Mouse (Mus musculus) inflammation-experienced regulatory T-cells, adult 6 months (primary cell): ENCODE measurements at regions not wholly inside any gene's neighbourhood (a gene's known extent, or its start where the extent isn't known, plus 50 kb on each side); places are given as distances from the start of the nearest gene placed in this dataset.
"Not testable (repeated sequence)": the region's sequence is repeated elsewhere in the genome, so short reads cannot be mapped to it uniquely, and the experiment has no call there.

Experiments
- ATAC-seq: one replicate; pipeline ENCODE4 v1.8.0; 2017

- ATAC-seq = no peak
These were observed 114.2 kb downstream of the Nectin1 start for GRCm38 (mm10) chr9:43857988-43858387.

DNA sequence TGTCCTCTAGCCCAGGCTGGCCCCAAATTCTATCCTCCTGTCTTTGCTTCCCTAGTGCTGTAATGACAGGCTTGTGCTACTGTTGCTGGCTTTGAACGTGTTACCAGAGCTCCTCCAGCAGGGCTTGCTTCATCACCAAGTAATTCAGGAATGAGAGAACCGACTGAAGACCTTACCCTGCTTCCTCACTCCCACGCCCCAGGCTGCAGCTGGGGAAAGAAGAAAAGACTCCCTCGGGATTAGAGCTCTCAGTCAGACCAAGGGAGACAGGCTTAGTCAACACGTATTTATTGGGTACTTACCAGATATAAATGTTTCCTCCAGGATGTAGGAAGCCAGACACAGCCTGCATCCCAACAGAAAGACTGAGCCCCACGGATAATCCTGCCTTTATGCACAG lies 115.0 kb downstream of the Nectin1 start:
- no peak for ATAC-seq

DNA sequence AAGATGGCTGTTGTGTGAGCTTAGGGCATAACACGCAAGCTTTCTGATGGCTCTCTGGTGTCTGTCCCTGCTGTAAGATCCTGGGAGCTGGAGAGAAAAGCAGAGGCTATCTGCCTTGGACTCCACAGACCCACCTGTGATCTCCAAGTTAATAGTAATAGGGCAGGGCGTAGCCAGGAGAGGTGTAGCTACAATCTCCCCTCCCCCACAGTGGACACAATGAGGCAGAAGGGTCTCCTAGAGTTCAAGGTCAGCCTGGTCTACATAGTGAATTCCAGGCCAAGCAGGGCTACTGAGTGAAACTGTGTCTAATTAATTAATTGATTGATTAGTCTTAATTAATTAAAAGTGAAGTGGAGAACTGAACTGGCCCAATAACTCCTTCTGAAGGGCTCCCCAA lies 116.5 kb downstream of the Nectin1 start:
- ATAC-seq = no peak

GRCm38 (mm10) chr9:43861375-43861774 lies 117.6 kb downstream of the Nectin1 start:
- no peak for ATAC-seq

- not testable (repeated sequence) for ATAC-seq
These were observed 118.2 kb downstream of the Nectin1 start for GRCm38 (mm10) chr9:43862034-43862433.

DNA sequence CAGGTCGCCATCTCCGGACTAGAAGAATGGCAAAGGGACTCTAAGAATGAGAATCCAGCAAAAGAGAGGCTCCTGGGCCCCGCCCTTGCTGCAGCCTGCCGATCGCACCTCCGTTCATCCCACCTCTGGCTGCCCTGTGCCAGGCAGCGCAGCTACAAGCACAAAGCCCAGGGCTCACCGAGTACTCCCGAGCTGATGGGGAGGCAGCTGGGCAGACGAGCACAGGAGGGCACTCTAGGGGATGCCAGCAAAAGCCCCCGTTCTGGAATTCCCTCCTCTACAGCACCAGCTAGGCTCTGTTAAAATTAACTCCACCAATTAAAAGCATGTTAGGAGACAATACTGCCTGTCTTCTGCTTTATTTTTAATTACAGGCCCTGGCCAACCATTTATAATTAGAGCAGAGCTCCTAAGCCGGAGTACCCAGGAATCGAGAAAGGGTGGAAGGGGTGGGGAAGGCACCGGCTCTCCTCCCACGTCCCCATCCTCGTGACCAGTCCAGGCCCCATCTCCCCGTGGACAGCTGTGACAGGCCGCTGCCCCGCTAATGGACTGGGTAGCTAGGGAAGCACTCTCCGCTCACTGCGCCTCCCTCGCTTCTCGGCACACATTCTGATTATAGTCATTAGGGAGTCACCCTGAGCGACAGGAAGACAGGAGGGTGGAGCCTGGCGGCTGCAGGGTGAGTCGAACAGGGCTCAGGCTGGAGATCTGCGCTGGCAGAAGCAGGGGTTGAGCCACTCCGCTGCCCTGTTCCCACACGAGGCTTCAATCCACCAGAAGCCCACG lies 120.0 kb downstream of the Nectin1 start:
- no peak for ATAC-seq

GRCm38 (mm10) chr9:43866802-43867201 lies 123.0 kb downstream of the Nectin1 start:
- no peak for ATAC-seq

- no peak for ATAC-seq
These were observed 130.1 kb downstream of the Nectin1 start for GRCm38 (mm10) chr9:43873841-43874240.

GRCm38 (mm10) chr9:43874332-43874731 lies 130.5 kb downstream of the Nectin1 start:
- no peak for ATAC-seq

DNA sequence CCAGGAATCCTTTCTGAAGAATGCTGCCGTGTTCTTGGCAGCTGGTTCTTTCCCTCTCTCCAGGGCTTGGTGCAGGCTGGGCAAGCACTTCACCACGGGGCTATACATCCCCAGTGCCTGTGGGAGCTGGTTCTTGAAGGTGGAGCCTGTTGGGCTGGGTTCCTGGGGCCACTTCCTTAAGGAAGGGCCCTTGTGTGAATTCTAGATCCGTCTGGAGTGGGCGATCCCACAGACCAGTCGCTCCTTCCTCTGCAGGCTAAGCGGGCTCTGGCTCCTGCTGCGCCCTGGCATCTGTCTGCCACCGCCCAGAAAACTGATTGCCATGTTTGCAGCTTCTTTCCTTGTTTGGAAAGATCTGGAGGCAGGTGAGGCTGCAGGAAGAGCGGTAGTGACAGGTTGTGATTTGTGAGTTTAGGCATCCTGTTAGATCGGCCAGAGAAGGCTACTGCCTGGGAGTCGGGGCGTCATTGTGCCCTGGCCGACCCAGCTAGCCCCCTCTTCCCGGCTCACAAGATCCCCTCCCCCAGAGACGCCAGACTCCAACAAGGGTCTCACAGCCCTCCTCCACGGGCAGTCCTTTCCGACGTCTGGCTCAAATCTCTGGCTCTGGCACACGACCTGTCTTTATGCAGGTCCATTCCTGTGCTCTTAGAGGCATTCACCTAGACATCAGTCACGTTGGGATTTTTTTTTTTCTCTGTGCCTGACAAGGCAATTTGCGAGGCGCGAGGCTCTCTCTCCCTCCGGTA lies 135.6 kb downstream of the Nectin1 start:
- no peak for ATAC-seq

GRCm38 (mm10) chr9:43879969-43880396 lies 136.2 kb downstream of the Nectin1 start:
- no peak for ATAC-seq

DNA sequence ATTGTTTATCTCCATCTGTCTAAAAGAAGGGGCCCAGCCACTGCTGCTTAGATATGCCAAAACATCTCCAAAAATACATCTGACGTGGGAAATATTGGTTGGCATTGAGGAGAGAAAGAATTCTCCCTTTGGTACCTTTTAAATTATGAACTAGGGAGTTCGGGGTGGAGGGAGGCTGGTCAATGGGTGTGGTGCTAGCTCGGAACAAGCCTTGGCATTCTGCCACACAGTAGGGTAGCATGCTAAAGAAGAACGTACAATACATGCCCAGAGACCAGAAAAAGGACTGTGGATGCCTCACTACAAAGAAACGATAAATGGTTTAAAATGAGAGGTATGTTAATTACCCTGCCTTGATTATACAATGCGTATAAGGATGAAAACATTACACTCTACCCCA lies 149.3 kb downstream of the Nectin1 start:
- ATAC-seq = no peak

GRCm38 (mm10) chr9:43899239-43899638 lies 143.9 kb upstream of the Thy1 start:
- ATAC-seq = no peak

GRCm38 (mm10) chr9:43908325-43908724 lies 134.9 kb upstream of the Thy1 start:
- ATAC-seq = no peak

- no peak for ATAC-seq
These were observed 128.2 kb upstream of the Thy1 start for GRCm38 (mm10) chr9:43915015-43915414.

DNA sequence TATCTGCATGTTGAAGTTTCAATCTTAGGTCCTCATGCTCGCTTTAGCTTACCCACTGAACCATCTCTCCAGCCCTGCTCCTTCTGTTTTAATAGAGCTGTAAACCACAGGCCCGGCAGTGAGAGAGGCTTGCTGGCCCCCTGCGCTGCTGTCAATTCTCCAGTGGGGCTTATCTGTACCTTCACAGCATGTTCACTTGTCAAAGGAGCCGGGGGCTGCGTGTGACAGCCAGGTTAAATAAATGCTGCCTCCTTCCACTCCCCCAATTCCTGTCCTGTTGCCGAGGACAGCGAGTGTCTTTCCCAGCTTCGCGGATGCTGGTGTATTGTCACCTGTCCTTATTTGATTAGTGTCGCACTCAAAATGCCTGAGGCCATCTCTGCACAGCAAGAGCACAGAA lies 125.7 kb upstream of the Thy1 start:
- ATAC-seq = no peak

DNA sequence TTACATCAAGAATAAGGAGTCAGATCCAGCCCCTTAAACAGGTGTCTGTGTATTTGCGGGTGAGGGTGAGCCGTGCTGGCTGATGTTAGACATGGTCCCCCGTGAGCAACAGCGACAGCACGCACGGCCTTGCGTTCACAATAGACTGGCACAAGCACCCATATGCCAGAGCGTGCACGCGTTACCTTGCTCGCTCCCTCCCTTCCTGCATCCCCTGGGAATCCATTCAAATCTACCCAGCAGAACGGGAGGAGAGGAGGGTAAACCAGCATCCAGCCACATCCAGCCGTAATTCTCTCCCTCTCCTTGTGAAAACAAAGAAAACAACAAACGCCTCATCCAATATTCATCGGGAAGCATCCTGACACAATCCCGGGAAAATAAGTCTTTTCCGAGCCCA lies 124.2 kb upstream of the Thy1 start:
- ATAC-seq = no peak

DNA sequence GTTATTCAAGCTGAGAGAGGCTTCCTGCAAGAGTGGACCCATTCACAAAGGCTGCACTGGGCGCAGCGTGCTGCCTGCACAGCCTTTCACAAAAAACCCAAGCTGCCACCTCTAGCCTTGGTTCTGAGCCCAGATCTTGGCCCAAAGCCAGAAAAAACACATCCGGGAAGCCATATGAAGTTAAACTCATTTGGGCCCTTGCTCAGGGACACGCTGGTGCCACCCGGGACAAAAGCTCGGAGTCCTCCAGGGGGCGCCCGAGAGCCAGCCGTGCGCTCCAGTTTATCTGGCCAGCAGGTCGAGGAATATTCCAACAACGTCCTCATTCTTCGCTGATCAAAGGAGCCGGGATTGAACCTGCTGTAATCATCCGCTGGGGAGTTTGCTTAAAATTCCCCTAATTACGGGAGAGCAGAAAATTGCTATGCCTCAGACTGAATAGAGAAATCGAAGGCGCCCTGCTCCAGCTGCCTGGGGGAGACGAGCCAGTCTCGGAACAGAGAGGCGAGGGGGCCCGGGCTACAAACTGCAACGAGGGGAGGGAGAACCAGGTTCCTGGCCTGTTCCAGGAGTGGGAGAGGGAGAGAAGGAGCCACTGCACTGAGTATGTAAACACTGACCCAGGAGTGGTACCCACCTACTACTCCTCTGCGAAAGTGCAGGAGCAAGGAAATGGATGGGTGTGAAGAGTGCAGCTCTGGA lies 123.0 kb upstream of the Thy1 start:
- ATAC-seq = no peak

GRCm38 (mm10) chr9:43922231-43922630 lies 121.0 kb upstream of the Thy1 start:
- ATAC-seq = no peak

DNA sequence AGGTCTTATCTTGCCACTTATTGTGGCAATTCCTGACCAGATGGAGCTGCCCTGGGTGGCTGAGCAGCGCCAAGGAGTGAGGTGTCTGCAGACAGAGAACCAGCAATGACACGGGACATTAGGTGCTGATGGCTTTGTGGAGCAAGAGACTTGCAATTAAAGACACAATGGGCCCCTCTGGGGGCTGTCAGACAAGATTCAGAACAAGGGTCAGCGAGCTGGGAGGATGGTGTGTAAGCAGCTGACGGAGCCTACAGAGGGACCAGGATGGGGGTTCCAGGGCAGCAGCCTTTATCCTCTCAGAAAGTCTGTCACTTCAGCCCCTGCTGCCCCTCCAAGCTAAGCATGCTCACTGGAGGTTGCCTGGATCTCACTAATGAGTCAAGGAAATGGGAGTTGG lies 120.1 kb upstream of the Thy1 start:
- no peak for ATAC-seq

GRCm38 (mm10) chr9:43924795-43925194 lies 118.4 kb upstream of the Thy1 start:
- no peak for ATAC-seq

- no peak for ATAC-seq
These were observed 113.7 kb upstream of the Thy1 start for GRCm38 (mm10) chr9:43929312-43930036.

DNA sequence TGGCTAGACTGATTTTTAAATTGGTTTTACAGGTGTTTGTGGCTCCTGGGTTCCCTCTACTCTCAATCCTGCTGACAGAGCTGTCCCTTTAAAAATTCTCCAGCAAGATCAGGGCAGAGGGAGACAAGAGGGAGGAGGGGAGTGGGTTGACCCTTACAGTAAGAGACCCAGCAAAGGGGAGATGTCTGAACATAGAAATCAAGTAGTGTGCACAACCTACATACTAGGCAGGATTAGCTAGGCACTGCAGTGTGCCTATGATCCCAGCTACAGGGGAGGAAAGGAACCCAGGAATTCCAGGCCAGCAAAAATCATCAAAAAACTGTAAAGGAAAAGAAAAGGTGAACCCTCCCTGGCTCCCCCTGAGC lies 113.2 kb upstream of the Thy1 start:
- no peak for ATAC-seq
